9 mouse cellular contexts compared by ENCODE assay signal in the genomic region with DNA sequence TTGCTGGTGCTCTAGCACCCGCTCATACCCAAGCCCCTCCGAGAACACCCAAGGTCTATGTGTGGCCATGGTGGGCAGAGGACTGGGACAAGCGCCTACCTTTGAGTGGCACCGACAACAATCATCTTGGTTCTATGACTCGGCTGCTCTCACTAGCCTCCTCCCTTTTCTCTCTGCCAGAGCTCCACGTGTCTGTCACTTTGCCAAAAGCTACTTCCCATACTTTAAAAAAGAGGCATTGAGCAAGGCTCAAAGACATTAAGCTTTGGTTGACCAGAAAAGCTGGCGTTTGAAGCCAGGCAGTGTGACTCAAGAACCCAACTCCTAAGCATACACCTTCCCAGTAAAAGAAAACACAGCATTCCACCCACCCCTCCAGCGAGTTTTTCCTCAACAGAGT. TPM values are rescaled to one million over a fixed set of nuclear protein-coding genes. Genes with fewer than 3 reads are reported as not detected.
DNase-seq lines count a peak whose midpoint lies in the region; ATAC-seq and TF ChIP-seq lines count a peak whose summit lies in the region.
"Had no signal": no experiment of that assay in that cellular context is flagged by ENCODE, and none has a peak within 500 bp of the region (broad histone marks: within the 10 kb centered on the region; RNA-seq: fewer than 3 reads in every experiment).

No protein-coding gene starts in this region.

- H3K4me3 ChIP-seq in forebrain, embryonic 16.5 days (replicated peaks; ENCODE audit: low read length), result peak overlapping the region; percentile 49
- 0 out of 2 replicates have a peak overlapping the region, but pooled peaks have one; percentile 33 for H3K4me3 ChIP-seq in kidney, adult 2 months (ENCODE audit: insufficient read depth, low read depth, low read length)

- TF ChIP-seq CTCF in kidney, adult 2 months (conservative IDR thresholded peaks at IDR 0.05; ENCODE audit: insufficient read depth, insufficient read length, low read depth, low read length), result no peak

- ATAC-seq in forebrain, embryonic 16.5 days, result peak; percentile 15; the same call in 1 of the 2 replicates
- no peak for ATAC-seq in erythroid progenitor cell, adult 5-6 weeks (replicated peaks; ENCODE audit: low FRiP score, poor library complexity, severe bottlenecking)

- H3K27ac ChIP-seq in forebrain, embryonic 16.5 days (ENCODE audit: low read length), result no peak overlapping the region
- H3K27ac ChIP-seq in kidney, adult 2 months (ENCODE audit: insufficient read depth, low read depth, low read length), result no peak overlapping the region
- H3K27ac ChIP-seq: macrophage had no signal

- H3K4me2 ChIP-seq in forebrain, embryonic 16.5 days (ENCODE audit: low read length), result peak overlapping the region; percentile 71

- H3K9me3 ChIP-seq in forebrain, embryonic 16.5 days (ENCODE audit: control insufficient read depth, low read length), result no peaks in the 10 kb centered on the region

- DNase-seq in 3T3-L1 (ENCODE audit: low read depth, low spot score), result peak; percentile 43
- DNase-seq in MN1 (ENCODE audit: low spot score), result peak; percentile 28
- DNase-seq in kidney, adult 2 months, result peak; percentile 68
- peak; percentile 85 for DNase-seq in lung, postnatal 10 days
- DNase-seq in layer of hippocampus, postnatal 25 days (ENCODE audit: extremely low spot score in 1 of 2, low spot score in 1 of 2), result no peak
- DNase-seq in thymus, postnatal 25 days, result no peak

- no peak for TF ChIP-seq POLR2A in kidney, adult 2 months (IDR thresholded peaks at IDR 0.05; ENCODE audit: low read depth, low read length)

- peaks cover 46% of the 10 kb centered on the region for H3K27me3 ChIP-seq in forebrain, embryonic 16.5 days (replicated peaks; ENCODE audit: control insufficient read depth, insufficient read depth, low read length)
- H3K27me3 ChIP-seq in kidney, adult 2 months (replicated peaks; ENCODE audit: control insufficient read depth, insufficient read depth, low read length), result peaks cover 1% of the 10 kb centered on the region

- no peaks in the 10 kb centered on the region for H3K36me3 ChIP-seq in forebrain, embryonic 16.5 days (ENCODE audit: control insufficient read depth, insufficient read depth)
- H3K36me3 ChIP-seq in kidney, adult 2 months (ENCODE audit: control insufficient read depth, insufficient read depth, low read length), result no peaks in the 10 kb centered on the region

- no peak overlapping the region for H3K9ac ChIP-seq in forebrain, embryonic 16.5 days (replicated peaks; ENCODE audit: low read depth, low read length)

- WGBS in forebrain, embryonic 16.5 days, result 18% methylated on average over 8 of the region's 8 CpGs
- WGBS in kidney, adult 2 months, result 10% methylated on average over 8 of the region's 8 CpGs

- peaks cover 23% of the 10 kb centered on the region for H3K4me1 ChIP-seq in forebrain, embryonic 16.5 days (replicated peaks; ENCODE audit: control insufficient read depth, insufficient read depth, low read length)
- H3K4me1 ChIP-seq in kidney, adult 2 months (ENCODE audit: control insufficient read depth, insufficient read depth, low read length), result no peaks in the 10 kb centered on the region

RNA-seq across cellular contexts. Expression of gene Lrrc10b, which starts 0.8 kb away (rescaled TPM):
- 0.52 and 0.99 TPM in 2 replicates for polyA plus RNA-seq in forebrain, embryonic 16.5 days (2015; fragmentation: Nextera tagmentation; extraction: Ambion mirVana)
- 0.39 and 0.94 TPM in 2 replicates for polyA plus RNA-seq in kidney, adult 2 months (2012; rRNA removed)
- not detected in 2 replicates for total RNA-seq in erythroid progenitor cell, adult 5-6 weeks (2015; ENCODE audit: low replicate concordance)
- total RNA-seq in erythroid progenitor cell, adult 5-6 weeks (2017; ENCODE audit: low replicate concordance), result not detected in 2 replicates
- total RNA-seq in layer of hippocampus, postnatal 25 days (2021), result 10 to 100 TPM; 76.2 to 78.9 TPM

RNA-seq across cellular contexts. Expression of gene Ppp1r32, which starts 24.6 kb away (rescaled TPM):
- polyA plus RNA-seq in forebrain, embryonic 16.5 days (2015; fragmentation: Nextera tagmentation; extraction: Ambion mirVana), result 1.7 and 2.1 TPM in 2 replicates
- polyA plus RNA-seq in kidney, adult 2 months (2012; rRNA removed), result 0.37 and 0.66 TPM in 2 replicates
- not detected in 2 replicates for total RNA-seq in erythroid progenitor cell, adult 5-6 weeks (2015; ENCODE audit: low replicate concordance)
- 1.4 TPM in 1 of 2 replicates, not detected in the other for total RNA-seq in erythroid progenitor cell, adult 5-6 weeks (2017; ENCODE audit: low replicate concordance)
- 1 to 10 TPM; 1.7 to 3.4 TPM for total RNA-seq in layer of hippocampus, postnatal 25 days (2021)
- polyA plus RNA-seq: macrophage had no signal

Comparison
In these comparisons a context has a peak if more than half of its experiments do, and no peak if none do; other contexts are left out.
1. DNase-seq: peak in 3T3-L1 (single experiment), MN1 (single experiment), kidney, adult 2 months (single experiment) and lung, postnatal 10 days (single experiment); none in layer of hippocampus, postnatal 25 days (0 of 2) and thymus, postnatal 25 days (single experiment).
2. RNA of gene Lrrc10b, which starts 0.8 kb away (total RNA-seq): 76.2 to 78.9 TPM in layer of hippocampus, postnatal 25 days; not detected in erythroid progenitor cell, adult 5-6 weeks; every median in the first group is over 10 times any median in the second.